Mouse (Mus musculus): ENCODE measurements around the gene Cox5a. TPM values are rescaled to one million over a fixed set of nuclear protein-coding genes. Genes with fewer than 3 reads are reported as not detected.

Gene Cox5a
- total and polyA plus RNA-seq, 3 experiments, result 179 to 255 (median 229) TPM

- DNase-seq (ENCODE audit: extremely low read depth), result no peak
- H3K9me3 ChIP-seq (replicated peaks; ENCODE audit: low read length), result no peaks in the 10 kb centered on the region
- H3K36me3 ChIP-seq (replicated peaks in 1 of 2; ENCODE audit: control insufficient read depth in 1 of 2, insufficient read depth in 1 of 2, low read length in 1 of 2), result peaks cover 37 to 66% of the 10 kb centered on the region in 2 experiments
- peaks cover 10% of the 10 kb centered on the region for H3K79me2 ChIP-seq (replicated peaks; ENCODE audit: control insufficient read depth, extremely low read depth, insufficient read depth, poor library complexity, severe bottlenecking)
- dilution Hi-C loops (cut with MboI; ENCODE audit: extremely low pct_ligation_motif_present, extremely low pct_unique_long_range_greater_than_20kb, low sequenced_read_pairs), result no loop called here
- TF ChIP-seq ZC3H11A (IDR thresholded peaks at IDR 0.05; ENCODE audit: low read depth, low read length), result no peak
- TF ChIP-seq MXI1 (IDR thresholded peaks at IDR 0.05; ENCODE audit: low read depth, low read length), result no peak
- no peak for TF ChIP-seq PAX5 (IDR thresholded peaks at IDR 0.05; ENCODE audit: low read length)
- TF ChIP-seq SIN3A (IDR thresholded peaks at IDR 0.05; ENCODE audit: low read length), result no peak
- TF ChIP-seq BHLHE40 (IDR thresholded peaks at IDR 0.05; ENCODE audit: low read depth, low read length), result no peak
- no peak for TF ChIP-seq POLR2A (IDR thresholded peaks at IDR 0.05; ENCODE audit: low read depth, low read length)
- TF ChIP-seq MAX (IDR thresholded peaks at IDR 0.05; ENCODE audit: low read length), result no peak
- TF ChIP-seq NRF1 (IDR thresholded peaks at IDR 0.05; ENCODE audit: low read depth, low read length), result no peak
- no peak for TF ChIP-seq RCOR1 (conservative IDR thresholded peaks at IDR 0.05; ENCODE audit: low read depth, low read length)
- TF ChIP-seq CTCF (conservative IDR thresholded peaks at IDR 0.05 in 1 of 2, IDR thresholded peaks at IDR 0.05 in 1 of 2; ENCODE audit: low read depth in 2 of 2, low read length in 2 of 2), result no peak
- no peak for TF ChIP-seq USF1 (IDR thresholded peaks at IDR 0.05; ENCODE audit: low read depth, low read length)
- TF ChIP-seq E2F4 (IDR thresholded peaks at IDR 0.05; ENCODE audit: insufficient replicate concordance, low read depth, low read length), result no peak
- TF ChIP-seq ZMIZ1 (IDR thresholded peaks at IDR 0.05; ENCODE audit: low read depth, low read length), result no peak
- peaks cover 7 to 22% of the 10 kb centered on the region in 2 experiments for H3K4me1 ChIP-seq (ENCODE audit: control insufficient read depth in 1 of 2, insufficient read depth in 2 of 2)
- H3K9ac ChIP-seq (ENCODE audit: insufficient read depth, low read depth), result peak overlapping the region; percentile 55; the same call in 1 of the 2 replicates
- no peak overlapping the region for H3K27ac ChIP-seq (ENCODE audit: insufficient read depth, low read depth)
- in situ Hi-C loops (cut with MboI; ENCODE audit: low pct_ligation_motif_present, low pct_unique_long_range_greater_than_20kb, low sequenced_read_pairs), result no loop called here
- H3K4me2 ChIP-seq (ENCODE audit: insufficient read depth, low read depth, poor library complexity, severe bottlenecking), result no peak overlapping the region
- peak overlapping the region; percentile 82 to 95 (median 90) for H3K4me3 ChIP-seq (replicated peaks in 1 of 3; ENCODE audit: low read depth in 2 of 3, low read length in 2 of 3, poor library complexity in 1 of 3)
- H3K27me3 ChIP-seq (replicated peaks), result no peaks in the 10 kb centered on the region
These were observed 15.3 kb downstream of the Cox5a start for GRCm38 (mm10) chr9:57536362-57536761.

GRCm38 (mm10) chr9:57537044-57537727, 16.1 kb downstream of the Cox5a start, which contains the start of gene Fam219b:
Gene Fam219b, plus strand, starts transcription at chr9:57537528.
- Histone ChIP-seq H3K9me3 (replicated peaks; ENCODE audit: low read length) (no peaks in the 10 kb centered on the region), H3K9ac (ENCODE audit: insufficient read depth, low read depth) (peak within 1 kb of the TSS; percentile 79), H3K36me3 (replicated peaks in 1 of 2; ENCODE audit: control insufficient read depth in 1 of 2, insufficient read depth in 1 of 2, low read length in 1 of 2) (peaks cover 34 to 64% of the 10 kb centered on the region in 2 experiments), H3K27ac (ENCODE audit: insufficient read depth, low read depth) (peak within 1 kb of the TSS; percentile 26; the same call in 1 of the 2 replicates), H3K4me2 (ENCODE audit: insufficient read depth, low read depth, poor library complexity, severe bottlenecking) (peak within 1 kb of the TSS; percentile 90), H3K4me3 (replicated peaks in 1 of 3; ENCODE audit: low read depth in 2 of 3, low read length in 2 of 3, poor library complexity in 1 of 3) (peak within 1 kb of the TSS; percentile 82 to 95 (median 90)), H3K27me3 (replicated peaks) (no peaks in the 10 kb centered on the region), H3K4me1 (ENCODE audit: control insufficient read depth in 1 of 2, insufficient read depth in 2 of 2) (peaks cover 7 to 24% of the 10 kb centered on the region in 2 experiments), H3K79me2 (replicated peaks; ENCODE audit: control insufficient read depth, extremely low read depth, insufficient read depth, poor library complexity, severe bottlenecking) (peaks cover 10% of the 10 kb centered on the region)
- in situ Hi-C loops (cut with MboI; ENCODE audit: low pct_ligation_motif_present, low pct_unique_long_range_greater_than_20kb, low sequenced_read_pairs) (no loop called here), dilution Hi-C loops (cut with MboI; ENCODE audit: extremely low pct_ligation_motif_present, extremely low pct_unique_long_range_greater_than_20kb, low sequenced_read_pairs) (no loop called here)
- DNase-seq (ENCODE audit: extremely low read depth), result peak; percentile 85
- TF ChIP-seq CHD1 (IDR thresholded peaks at IDR 0.05; ENCODE audit: low read depth, low read length) (no peak), RCOR1 (conservative IDR thresholded peaks at IDR 0.05; ENCODE audit: low read depth, low read length) (no peak), TBP (conservative IDR thresholded peaks at IDR 0.05; ENCODE audit: low read depth, low read length) (peak; percentile 61), TCF12 (IDR thresholded peaks at IDR 0.05; ENCODE audit: low read depth, low read length) (peak; percentile 87), NRF1 (IDR thresholded peaks at IDR 0.05; ENCODE audit: low read depth, low read length) (peak; percentile 93), MAFK (IDR thresholded peaks at IDR 0.05; ENCODE audit: insufficient replicate concordance, low read length) (no peak), POLR2AphosphoS2 (IDR thresholded peaks at IDR 0.05; ENCODE audit: low read depth, low read length) (peak; percentile 89), JUND (conservative IDR thresholded peaks at IDR 0.05; ENCODE audit: low read depth, low read length) (no peak), E2F4 (IDR thresholded peaks at IDR 0.05; ENCODE audit: insufficient replicate concordance, low read depth, low read length) (0 out of 2 replicates have a peak, but pooled peaks have one; percentile 53), USF2 (conservative IDR thresholded peaks at IDR 0.05; ENCODE audit: low read depth, low read length) (no peak), PAX5 (IDR thresholded peaks at IDR 0.05; ENCODE audit: low read length) (no peak), MAZ (IDR thresholded peaks at IDR 0.05; ENCODE audit: low read depth, low read length) (0 out of 2 replicates have a peak, but pooled peaks have one; percentile 28), SMC3 (IDR thresholded peaks at IDR 0.05; ENCODE audit: low read depth, low read length) (no peak), MEF2A (IDR thresholded peaks at IDR 0.05; ENCODE audit: borderline replicate concordance, low read depth, low read length) (peak; percentile 62; the same call in 1 of the 2 replicates), ELF1 (IDR thresholded peaks at IDR 0.05; ENCODE audit: low read depth, low read length) (peak; percentile 78), SIN3A (IDR thresholded peaks at IDR 0.05; ENCODE audit: low read length) (peak; percentile 84; the same call in 1 of the 2 replicates), POLR2A (IDR thresholded peaks at IDR 0.05; ENCODE audit: low read depth, low read length) (peak; percentile 86), IRF4 (IDR thresholded peaks at IDR 0.05; ENCODE audit: low read depth, low read length) (peak; percentile 65), ZNF384 (IDR thresholded peaks at IDR 0.05; ENCODE audit: low read depth, low read length) (no peak), ZMIZ1 (IDR thresholded peaks at IDR 0.05; ENCODE audit: low read depth, low read length) (peak; percentile 76; the same call in 1 of the 2 replicates), NELFE (IDR thresholded peaks at IDR 0.05; ENCODE audit: low read depth, low read length) (peak; percentile 68), MXI1 (IDR thresholded peaks at IDR 0.05; ENCODE audit: low read depth, low read length) (peak; percentile 90), KAT2A (IDR thresholded peaks at IDR 0.05; ENCODE audit: insufficient replicate concordance, low read length) (peak; percentile 74; the same call in 1 of the 2 replicates), HCFC1 (IDR thresholded peaks at IDR 0.05; ENCODE audit: low read depth, low read length) (peak; percentile 91), RAD21 (IDR thresholded peaks at IDR 0.05; ENCODE audit: low read depth, low read length) (no peak)
